Mouse (Mus musculus) ES-E14 (cell line): ENCODE measurements at regions not wholly inside any gene's neighbourhood (a gene's known extent, or its start where the extent isn't known, plus 50 kb on each side); places are given as distances from the start of the nearest gene placed in this dataset.

Experiments used
- CHD2 ChIP-seq: IDR thresholded peaks from 2 replicates; pipeline ENCODE4 v1.6.1; 2014; ENCODE audit warnings: mild to moderate bottlenecking, low read depth, low read length, inconsistent platforms
- HCFC1 ChIP-seq: IDR thresholded peaks from 2 replicates; pipeline ENCODE4 v1.6.1; 2012; ENCODE audit warnings: low read length, inconsistent platforms, borderline replicate concordance; ENCODE audit not compliant: insufficient read depth
- MAFK ChIP-seq: IDR thresholded peaks from 2 replicates; pipeline ENCODE4 v1.6.1; 2014; ENCODE audit warnings: mild to moderate bottlenecking, low read depth, low read length, inconsistent platforms; ENCODE audit not compliant: insufficient read depth
- ZC3H11A ChIP-seq: IDR thresholded peaks from 2 replicates; pipeline ENCODE4 v1.6.1; 2012; ENCODE audit warnings: low read depth, mild to moderate bottlenecking, inconsistent platforms, low read length, borderline replicate concordance
- ZNF384 ChIP-seq: IDR thresholded peaks from 2 replicates; pipeline ENCODE4 v1.6.1; 2012; ENCODE audit warnings: low read depth, low read length, inconsistent platforms

DNA sequence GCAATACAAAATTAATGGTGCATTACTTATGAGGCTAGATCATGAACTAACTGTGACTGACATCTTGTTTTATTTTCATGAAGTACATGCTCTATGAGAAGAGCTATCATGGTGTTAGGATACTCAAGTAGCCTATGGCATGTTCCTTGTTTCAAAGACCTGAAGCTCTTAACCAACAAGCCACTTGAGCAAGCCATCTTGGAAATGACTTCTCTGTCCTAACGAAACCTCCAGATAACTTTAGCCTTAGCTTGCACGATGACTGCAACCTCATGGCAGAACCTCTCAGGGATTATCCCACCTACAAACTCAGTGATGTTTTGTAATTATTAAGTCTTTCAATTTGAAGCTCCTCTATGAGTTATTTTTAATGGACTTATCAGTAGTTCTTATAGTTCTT, 362.3 kb upstream of the Marcks start:
- no peak for TF ChIP-seq ZC3H11A
- no peak for TF ChIP-seq ZNF384
- TF ChIP-seq HCFC1: no peak
- TF ChIP-seq CHD2: no peak
- TF ChIP-seq MAFK: no peak
